Mouse (Mus musculus) stomach, postnatal 0 days (tissue): Measurements from ENCODE around the gene Rnase10.

Source experiments
- CTCF ChIP-seq: IDR thresholded peaks from 2 replicates; pipeline ENCODE4 v1.5.1; 2016; ENCODE audit warnings: antibody characterized with exemption, low read depth, mild to moderate bottlenecking, moderate library complexity
- EP300 ChIP-seq: optimal IDR thresholded peaks from 2 replicates; pipeline ENCODE3; 2016; ENCODE audit warnings: antibody characterized with exemption

DNA sequence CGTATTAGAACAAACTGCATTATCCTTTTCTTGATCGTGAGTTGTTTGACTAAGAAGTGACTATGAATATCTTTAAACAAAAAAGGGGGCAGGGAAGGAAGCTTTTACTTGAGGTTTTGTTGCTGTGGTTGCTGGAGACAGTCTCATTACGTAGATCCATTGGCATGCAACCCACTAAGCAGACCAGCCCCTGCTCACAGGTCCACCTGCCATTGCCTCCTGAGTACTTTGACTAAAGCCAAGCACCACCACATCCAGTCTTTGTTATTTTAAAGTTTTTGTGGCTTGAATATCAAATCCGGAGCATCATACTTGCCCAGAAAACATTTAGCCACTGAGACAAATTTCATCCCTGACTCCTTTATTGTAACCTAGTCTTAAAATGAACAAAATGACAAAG is 28.7 kb downstream of the Rnase10 start:
- no peak for TF ChIP-seq CTCF
- no peak for TF ChIP-seq EP300
